Mouse (Mus musculus): Measurements from ENCODE around the gene Apoa1.
A peak's percentile ranks its signal among the peaks of the same experiment; 100 is the strongest.

The Apoa1 gene

GRCm38 (mm10) chr9:46259111-46259510 lies 30.7 kb downstream of the Apoa1 start:
- no peak for DNase-seq

GRCm38 (mm10) chr9:46261131-46261530 lies 32.8 kb downstream of the Apoa1 start:
- no peak for DNase-seq

- no peak for DNase-seq
Measured at GRCm38 (mm10) chr9:46268343-46268873, 40.0 kb downstream of the Apoa1 start, which contains the start of gene Apoa5. Gene Apoa5 (plus strand): TSS chr9:46268633.

GRCm38 (mm10) chr9:46269125-46269524 lies 40.7 kb downstream of the Apoa1 start:
- DNase-seq = no peak

GRCm38 (mm10) chr9:46270782-46271181 lies 42.4 kb downstream of the Apoa1 start:
- no peak for DNase-seq

GRCm38 (mm10) chr9:46272070-46272469 lies 43.7 kb downstream of the Apoa1 start:
- no peak for DNase-seq

- peak; percentile 89 to 91 for DNase-seq
Measured at GRCm38 (mm10) chr9:46272677-46273454, 44.5 kb downstream of the Apoa1 start, which contains the start of gene Zpr1. Gene Zpr1 (plus strand): TSS chr9:46273064.

- DNase-seq = no peak
Measured at GRCm38 (mm10) chr9:46274494-46274893, 46.1 kb downstream of the Apoa1 start.

All from cerebellum, postnatal 10 days (tissue).